Mouse (Mus musculus): ENCODE measurements around the gene Slc23a3. TPM values are rescaled to one million over a fixed set of nuclear protein-coding genes. Genes with fewer than 3 reads are reported as not detected.

Slc23a3 gene
- polyA plus RNA-seq, 1 experiment from 2014 or later = not detected

- Histone ChIP-seq H3K27ac (replicated peaks) (no peak overlapping the region), H3K9ac (replicated peaks) (no peak overlapping the region), H3K4me1 (no peaks in the 10 kb centered on the region), H3K4me2 (replicated peaks) (no peak overlapping the region), H3K9me3 (no peaks in the 10 kb centered on the region), H3K4me3 (no peak overlapping the region), H3K27me3 (no peaks in the 10 kb centered on the region), H3K36me3 (no peaks in the 10 kb centered on the region)
- ATAC-seq (replicated peaks) = no peak
These were observed 25.3 kb upstream of the Slc23a3 start for GRCm38 (mm10) chr1:75158990-75159389.

GRCm38 (mm10) chr1:75155837-75156236 lies 22.1 kb upstream of the Slc23a3 start:
- no peaks in the 10 kb centered on the region for H3K9me3 ChIP-seq
- H3K27me3 ChIP-seq = no peaks in the 10 kb centered on the region
- H3K27ac ChIP-seq (replicated peaks) = no peak overlapping the region
- 59% methylated on average over 3 of the region's 3 CpGs for WGBS
- no peak overlapping the region for H3K4me2 ChIP-seq (replicated peaks)
- H3K36me3 ChIP-seq = no peaks in the 10 kb centered on the region
- no peak overlapping the region for H3K4me3 ChIP-seq
- H3K4me1 ChIP-seq = no peaks in the 10 kb centered on the region
- H3K9ac ChIP-seq (replicated peaks) = no peak overlapping the region
- no peak for ATAC-seq (replicated peaks)

GRCm38 (mm10) chr1:75148727-75149126 lies 15.0 kb upstream of the Slc23a3 start:
- no peak overlapping the region for H3K4me2 ChIP-seq (replicated peaks)
- H3K36me3 ChIP-seq = peaks cover 40% of the 10 kb centered on the region
- H3K9me3 ChIP-seq = no peaks in the 10 kb centered on the region
- no peaks in the 10 kb centered on the region for H3K27me3 ChIP-seq
- 89% methylated on average over 4 of the region's 4 CpGs for WGBS
- no peak for ATAC-seq (replicated peaks)
- no peak overlapping the region for H3K27ac ChIP-seq (replicated peaks)
- H3K9ac ChIP-seq (replicated peaks) = no peak overlapping the region
- H3K4me1 ChIP-seq = peaks cover 9% of the 10 kb centered on the region
- no peak overlapping the region for H3K4me3 ChIP-seq

GRCm38 (mm10) chr1:75147411-75148135 lies 13.9 kb upstream of the Slc23a3 start:
- Histone ChIP-seq H3K4me2 (replicated peaks) (no peak overlapping the region), H3K27me3 (no peaks in the 10 kb centered on the region), H3K27ac (replicated peaks) (no peak overlapping the region), H3K36me3 (peaks cover 40% of the 10 kb centered on the region), H3K4me1 (peaks cover 16% of the 10 kb centered on the region), H3K4me3 (no peak overlapping the region), H3K9me3 (no peaks in the 10 kb centered on the region), H3K9ac (replicated peaks) (no peak overlapping the region)
- ATAC-seq (replicated peaks) = no peak
- WGBS = 85% methylated on average over 7 of the region's 7 CpGs

GRCm38 (mm10) chr1:75145589-75145988 lies 11.9 kb upstream of the Slc23a3 start:
- Histone ChIP-seq H3K4me3 (no peak overlapping the region), H3K4me1 (peaks cover 23% of the 10 kb centered on the region), H3K36me3 (peaks cover 40% of the 10 kb centered on the region), H3K27ac (replicated peaks) (no peak overlapping the region), H3K9ac (replicated peaks) (no peak overlapping the region), H3K27me3 (no peaks in the 10 kb centered on the region), H3K4me2 (replicated peaks) (no peak overlapping the region), H3K9me3 (no peaks in the 10 kb centered on the region)
- 96% methylated on average over 3 of the region's 3 CpGs for WGBS
- ATAC-seq (replicated peaks) = no peak

DNA sequence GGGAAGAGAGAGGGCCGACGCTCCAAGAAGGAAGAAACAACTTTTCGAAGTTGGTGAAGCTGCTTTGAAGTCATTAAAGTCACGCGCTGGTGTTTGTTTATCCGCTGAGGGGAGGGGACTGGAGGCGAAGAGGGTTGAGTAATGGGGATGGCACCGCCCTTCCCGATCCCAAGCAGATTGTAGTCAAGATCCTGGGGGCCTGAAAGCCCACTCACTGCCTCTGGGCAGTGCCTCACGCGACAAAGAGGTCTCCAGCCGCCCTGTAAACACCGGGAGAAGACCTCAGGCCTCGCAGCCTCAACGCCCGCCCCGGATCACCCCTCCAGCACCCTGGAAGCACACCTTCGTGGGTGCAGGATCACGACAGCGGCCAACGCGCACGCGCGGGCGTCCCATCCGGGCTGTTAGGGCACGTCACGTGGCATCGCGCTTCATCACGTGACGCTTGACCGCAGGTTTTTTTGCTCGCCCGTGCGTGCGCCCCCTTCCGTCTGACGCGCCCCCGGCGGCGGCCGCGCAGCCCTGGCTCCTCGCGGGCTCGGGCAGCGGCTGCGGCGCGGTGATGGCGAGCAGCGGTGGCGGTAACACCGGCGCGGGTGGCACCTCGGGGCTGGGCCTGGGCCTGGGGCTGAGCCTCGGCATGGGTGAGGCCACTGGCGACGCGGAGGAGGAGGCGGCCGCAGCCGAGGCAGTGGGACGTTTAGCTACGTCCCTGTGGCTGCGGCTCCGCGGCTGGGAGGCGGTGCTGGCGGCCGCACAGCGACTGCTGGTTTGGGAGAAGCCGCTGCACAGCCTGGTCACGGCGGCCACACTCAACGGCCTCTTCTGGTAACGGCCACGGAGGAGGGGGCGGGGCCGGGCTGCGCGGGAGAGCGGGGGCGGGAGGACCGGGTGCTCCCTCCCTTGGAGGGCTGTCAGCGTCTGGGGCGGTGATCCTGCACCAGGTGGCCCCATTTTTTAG lies 8.9 kb upstream of the Slc23a3 start, which contains the start of the genes Cnppd1 and Retreg2:
TSS of gene Cnppd1 (minus strand) at position 411 of the 961 bp plus-strand sequence.
TSS of gene Retreg2 (plus strand) at position 478 of the 961 bp plus-strand sequence.
- under 1% methylated on average over 91 of the region's 91 CpGs for WGBS
- H3K36me3 ChIP-seq = peaks cover 47% of the 10 kb centered on the region

DNA sequence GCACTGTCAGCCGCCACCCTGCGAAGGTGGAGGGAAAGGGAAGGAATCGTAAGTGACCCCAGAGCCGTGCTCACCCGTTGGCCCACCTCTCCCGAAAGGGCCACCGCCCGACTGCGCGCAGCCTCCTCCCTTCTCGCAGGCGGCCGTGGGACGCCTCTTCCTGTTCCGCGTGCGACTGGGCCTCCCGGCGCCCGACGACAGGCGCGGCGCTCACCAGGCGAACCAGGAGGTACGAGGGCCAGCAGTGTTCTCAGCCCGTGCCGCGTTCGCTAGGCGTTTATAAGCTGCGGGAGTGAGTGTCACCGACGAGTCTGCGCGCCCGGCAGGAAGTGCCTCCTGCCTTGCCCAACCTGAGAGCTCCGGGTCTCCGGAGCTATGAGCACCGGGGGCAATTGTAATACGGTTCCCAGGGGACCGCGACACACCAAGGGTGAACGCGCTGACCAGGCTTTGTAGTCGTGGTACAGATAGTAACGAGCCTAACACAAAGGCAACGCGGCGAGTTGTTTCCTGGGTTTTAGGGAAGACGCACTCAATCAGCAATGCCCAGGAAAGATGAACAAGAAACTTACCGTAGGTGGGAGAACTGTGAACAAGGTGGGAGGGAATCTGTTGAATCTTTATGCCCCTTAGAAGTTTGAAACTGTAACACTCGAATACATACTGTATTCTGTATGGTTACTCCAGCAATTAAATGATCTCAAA lies 7.9 kb upstream of the Slc23a3 start:
- peak overlapping the region; percentile 98 for H3K27ac ChIP-seq (replicated peaks)
- peak overlapping the region; percentile 96 for H3K9ac ChIP-seq (replicated peaks)
- 0 out of 2 replicates have a peak, but pooled peaks have one; percentile 4 for ATAC-seq (replicated peaks)
- H3K27me3 ChIP-seq = no peaks in the 10 kb centered on the region
- peaks cover 32% of the 10 kb centered on the region for H3K4me1 ChIP-seq
- H3K9me3 ChIP-seq = no peaks in the 10 kb centered on the region
- under 1% methylated on average over 52 of the region's 53 CpGs for WGBS
- H3K4me3 ChIP-seq = peak overlapping the region; percentile 90
- H3K36me3 ChIP-seq = peaks cover 45% of the 10 kb centered on the region
- H3K4me2 ChIP-seq (replicated peaks) = peak overlapping the region; percentile 89

More for the DNA sequence above, 8.9 kb upstream of the Slc23a3 start, which contains the start of the genes Cnppd1 and Retreg2:
- H3K9me3 ChIP-seq = no peaks in the 10 kb centered on the region
- no peaks in the 10 kb centered on the region for H3K27me3 ChIP-seq
- peak within 1 kb of the TSS; percentile 89 for H3K4me2 ChIP-seq (replicated peaks)
- peak within 1 kb of the TSS; percentile 96 for H3K9ac ChIP-seq (replicated peaks)
- ATAC-seq (replicated peaks) = peak; percentile 91
- peak within 1 kb of the TSS; percentile 98 for H3K27ac ChIP-seq (replicated peaks)
- peak within 1 kb of the TSS; percentile 90 for H3K4me3 ChIP-seq
- peaks cover 32% of the 10 kb centered on the region for H3K4me1 ChIP-seq

GRCm38 (mm10) chr1:75140601-75141190 lies 7.0 kb upstream of the Slc23a3 start:
- Histone ChIP-seq H3K36me3 (peaks cover 42% of the 10 kb centered on the region), H3K27me3 (no peaks in the 10 kb centered on the region), H3K4me1 (peaks cover 32% of the 10 kb centered on the region), H3K4me3 (peak overlapping the region; percentile 90), H3K4me2 (replicated peaks) (peak overlapping the region; percentile 89), H3K9ac (replicated peaks) (peak overlapping the region; percentile 96), H3K9me3 (no peaks in the 10 kb centered on the region), H3K27ac (replicated peaks) (no peak overlapping the region)
- ATAC-seq (replicated peaks) = no peak
- 68% methylated on average over 4 of the region's 4 CpGs for WGBS

- ATAC-seq (replicated peaks) = no peak
These were observed 4.8 kb upstream of the Slc23a3 start for GRCm38 (mm10) chr1:75138448-75138847.

DNA sequence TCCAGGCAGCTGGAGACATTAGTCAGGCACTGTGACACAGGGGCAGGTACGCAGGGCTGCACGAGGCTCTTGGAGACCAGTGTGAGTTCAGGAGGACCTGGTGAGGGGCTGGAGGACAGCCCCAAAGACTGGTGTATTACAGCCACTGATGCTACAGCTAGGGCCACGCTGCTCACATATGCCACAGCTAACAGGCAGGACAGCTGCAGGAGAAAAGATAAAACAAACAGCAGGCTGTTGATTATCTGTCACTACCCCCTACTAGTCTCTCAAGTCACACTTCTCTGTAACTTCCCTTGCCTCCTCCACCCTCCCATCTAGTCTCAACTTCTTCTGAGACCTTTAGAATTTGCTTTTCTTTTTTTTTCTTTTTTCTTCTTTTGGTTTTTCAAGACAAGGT lies 3.0 kb upstream of the Slc23a3 start:
- Histone ChIP-seq H3K36me3 (peaks cover 41% of the 10 kb centered on the region), H3K9me3 (no peaks in the 10 kb centered on the region), H3K27me3 (no peaks in the 10 kb centered on the region), H3K4me3 (no peak overlapping the region), H3K9ac (replicated peaks) (no peak overlapping the region), H3K4me1 (peaks cover 16% of the 10 kb centered on the region), H3K4me2 (replicated peaks) (no peak overlapping the region), H3K27ac (replicated peaks) (no peak overlapping the region)
- WGBS = 82% methylated on average over 3 of the region's 3 CpGs
- no peak for ATAC-seq (replicated peaks)

More at GRCm38 (mm10) chr1:75138448-75138847, 4.8 kb upstream of the Slc23a3 start:
- no peak overlapping the region for H3K4me3 ChIP-seq
- WGBS = 90% methylated on average over 2 of the region's 2 CpGs
- H3K4me2 ChIP-seq (replicated peaks) = no peak overlapping the region
- H3K9me3 ChIP-seq = no peaks in the 10 kb centered on the region
- peaks cover 41% of the 10 kb centered on the region for H3K36me3 ChIP-seq
- peaks cover 20% of the 10 kb centered on the region for H3K4me1 ChIP-seq
- H3K27ac ChIP-seq (replicated peaks) = no peak overlapping the region
- H3K27me3 ChIP-seq = no peaks in the 10 kb centered on the region
- H3K9ac ChIP-seq (replicated peaks) = no peak overlapping the region

- no peak for ATAC-seq (replicated peaks)
These were observed 2.6 kb upstream of the Slc23a3 start for GRCm38 (mm10) chr1:75136293-75136692.

More at GRCm38 (mm10) chr1:75136293-75136692, 2.6 kb upstream of the Slc23a3 start:
- Histone ChIP-seq H3K27me3 (no peaks in the 10 kb centered on the region), H3K9me3 (no peaks in the 10 kb centered on the region), H3K4me1 (peaks cover 16% of the 10 kb centered on the region), H3K27ac (replicated peaks) (no peak overlapping the region), H3K36me3 (peaks cover 41% of the 10 kb centered on the region), H3K4me2 (replicated peaks) (no peak overlapping the region), H3K9ac (replicated peaks) (no peak overlapping the region), H3K4me3 (no peak overlapping the region)
- 89% methylated on average over 6 of the region's 6 CpGs for WGBS

Measured in forebrain, embryonic 15.5 days (tissue).